Mouse (Mus musculus): ENCODE measurements around the gene Spcs2.
A peak's percentile ranks its signal among the peaks of the same experiment; 100 is the strongest.

Gene Spcs2

DNA sequence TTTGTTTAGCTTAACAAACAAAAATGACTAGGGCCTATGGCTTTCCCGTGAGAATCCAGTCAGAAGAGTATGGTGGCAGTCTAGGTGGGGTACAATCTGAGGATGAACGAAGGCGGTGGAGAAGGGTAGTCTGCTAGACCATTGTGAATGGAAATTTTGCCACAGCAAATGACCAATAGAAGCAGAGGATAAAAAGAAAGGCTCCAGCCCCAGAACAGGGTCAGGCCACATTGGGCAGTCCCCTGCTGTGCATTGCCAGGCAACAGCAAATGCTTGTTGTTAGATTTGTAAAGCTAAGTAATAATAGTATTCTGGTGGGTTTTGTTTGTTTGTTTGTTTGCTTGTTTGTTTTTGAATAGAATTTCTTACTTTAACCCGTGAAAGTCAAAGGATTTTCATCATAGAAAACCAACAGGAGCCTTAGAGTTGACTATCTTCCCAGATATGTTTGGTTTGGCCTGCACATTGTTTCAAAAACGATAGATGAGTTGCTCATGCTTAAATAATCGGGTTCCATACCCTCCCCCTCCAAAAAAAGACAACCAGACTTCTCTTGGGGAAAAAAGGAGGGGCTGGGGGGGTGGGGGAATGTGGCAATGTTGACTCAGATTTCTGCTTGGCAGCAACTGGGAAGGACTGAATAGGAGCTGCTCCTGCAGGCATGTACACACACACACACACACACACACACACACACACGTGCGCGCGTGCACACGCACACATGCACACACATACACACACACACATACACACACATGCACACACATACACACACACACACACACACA lies 1.2 kb upstream of the Spcs2 start:
- no peak for DNase-seq (ENCODE audit: low spot score)

DNA sequence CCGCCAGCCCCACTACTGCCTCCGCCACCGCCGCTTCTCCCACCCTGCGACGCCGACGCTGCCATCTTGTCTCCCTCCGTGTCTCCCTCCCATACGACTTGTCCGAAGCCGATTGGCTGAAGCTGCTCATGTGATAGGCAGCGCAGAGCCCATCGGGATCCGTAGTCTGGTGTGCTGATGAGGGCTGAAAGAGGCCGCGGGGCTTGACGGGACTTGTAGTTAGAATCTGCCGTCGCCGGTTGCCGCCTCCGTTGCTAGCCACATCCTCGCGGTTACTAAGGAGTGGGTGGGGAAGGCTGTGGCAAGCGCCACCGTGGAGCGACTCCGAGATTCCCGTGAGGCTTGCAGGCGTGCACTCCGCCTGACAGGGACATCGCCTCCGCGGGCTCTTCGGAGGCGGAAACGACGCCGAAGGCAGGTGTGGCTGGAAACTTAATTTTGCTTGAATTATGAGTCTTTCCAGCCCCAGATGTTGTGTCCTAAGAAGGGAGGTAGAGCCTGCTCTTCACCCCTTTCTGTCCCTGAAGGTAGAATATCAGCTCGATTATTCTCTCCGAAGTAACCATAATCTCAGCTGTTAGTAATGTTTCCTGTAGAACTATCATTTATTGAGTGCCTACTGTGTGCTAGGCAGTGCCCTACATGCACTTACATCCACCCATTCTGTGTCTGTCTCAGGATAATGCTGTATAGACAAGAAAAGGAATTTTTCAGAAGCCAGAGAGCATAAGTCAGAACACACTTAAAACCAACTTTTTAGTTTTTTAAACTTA lies 4.3 kb downstream of the Spcs2 start, which contains the start of gene Xrra1:
Xrra1 (plus strand) TSS at position 304 of the 773 bp plus-strand sequence.
- DNase-seq (ENCODE audit: low spot score) = peak; percentile 92

DNA sequence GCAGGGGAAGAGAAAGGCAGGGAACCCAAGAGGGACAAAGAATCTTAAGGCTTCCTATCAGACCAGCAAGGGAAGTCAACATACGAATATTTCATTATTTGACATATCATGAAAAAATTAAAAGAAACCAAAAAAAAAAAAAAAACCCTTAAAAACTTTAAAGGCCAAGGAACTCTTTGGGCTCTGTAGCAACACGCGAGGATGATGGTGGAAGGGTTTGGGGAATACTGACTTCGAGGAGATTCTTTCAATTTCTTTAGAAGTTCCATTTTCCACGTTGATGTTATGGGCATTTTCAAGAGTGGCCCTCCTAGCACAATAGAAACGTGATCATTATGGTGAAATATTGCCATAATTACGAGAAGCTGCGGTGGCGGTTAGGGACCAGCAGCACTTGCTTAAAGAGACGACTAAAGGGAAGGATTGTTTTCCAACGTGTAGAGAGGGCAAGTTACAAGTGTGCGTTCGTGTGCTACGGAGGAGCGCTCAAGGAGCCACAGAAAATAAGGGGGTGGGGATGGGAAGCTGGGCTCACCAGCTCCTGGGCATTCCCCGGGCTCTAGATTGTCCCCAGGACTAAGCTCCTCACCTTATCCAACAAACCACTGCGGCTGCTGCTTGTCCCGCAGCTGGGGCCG lies 5.0 kb downstream of the Spcs2 start:
- DNase-seq (ENCODE audit: low spot score) = no peak

DNA sequence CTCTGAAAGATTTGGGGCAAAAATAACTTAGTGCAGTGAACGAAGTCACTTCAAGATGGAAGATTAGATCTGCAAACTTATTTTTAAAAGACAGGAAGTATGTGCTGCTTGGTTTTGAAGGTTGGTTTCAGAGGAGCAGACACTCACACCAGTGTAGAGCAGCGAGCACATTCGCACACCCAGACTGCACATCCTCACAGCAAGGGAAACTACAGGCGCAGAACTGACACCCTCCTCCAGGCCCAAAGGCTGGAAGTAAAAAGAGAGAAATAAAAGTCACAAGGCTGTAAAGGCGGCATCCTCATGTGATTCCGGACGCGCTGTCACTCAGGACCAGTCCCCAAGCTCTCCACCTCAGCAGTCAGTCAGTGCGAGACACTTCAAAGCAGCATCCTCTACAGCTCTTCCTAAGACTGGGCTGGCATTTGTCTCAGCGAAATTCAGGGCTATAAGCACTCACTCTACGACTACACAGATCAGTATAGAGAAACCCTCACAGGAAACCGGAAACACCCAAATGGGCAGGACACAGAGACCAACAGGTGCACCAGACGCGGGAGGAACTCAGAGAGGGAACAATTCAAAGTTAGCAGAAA lies 6.9 kb downstream of the Spcs2 start:
- no peak for DNase-seq (ENCODE audit: low spot score)

DNA sequence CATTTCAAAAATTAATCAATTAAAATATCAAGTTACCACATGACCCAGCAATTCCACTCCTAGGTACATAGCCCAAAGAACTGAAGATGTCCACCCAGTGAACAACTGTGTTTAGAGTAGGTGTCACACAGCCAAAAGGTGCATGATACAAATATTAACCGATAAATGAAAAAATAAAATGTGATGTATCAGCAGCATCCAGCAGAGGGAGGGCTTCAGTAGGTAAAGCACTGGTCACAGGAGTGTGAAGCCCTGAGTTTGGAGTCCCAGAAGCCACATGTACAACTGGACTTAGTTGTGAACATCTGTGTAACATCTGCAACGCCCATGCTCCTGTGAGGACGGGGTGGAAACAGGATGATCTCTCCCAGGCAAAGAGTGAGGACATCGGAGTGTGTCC lies 9.0 kb downstream of the Spcs2 start:
- DNase-seq (ENCODE audit: low spot score) = no peak

DNA sequence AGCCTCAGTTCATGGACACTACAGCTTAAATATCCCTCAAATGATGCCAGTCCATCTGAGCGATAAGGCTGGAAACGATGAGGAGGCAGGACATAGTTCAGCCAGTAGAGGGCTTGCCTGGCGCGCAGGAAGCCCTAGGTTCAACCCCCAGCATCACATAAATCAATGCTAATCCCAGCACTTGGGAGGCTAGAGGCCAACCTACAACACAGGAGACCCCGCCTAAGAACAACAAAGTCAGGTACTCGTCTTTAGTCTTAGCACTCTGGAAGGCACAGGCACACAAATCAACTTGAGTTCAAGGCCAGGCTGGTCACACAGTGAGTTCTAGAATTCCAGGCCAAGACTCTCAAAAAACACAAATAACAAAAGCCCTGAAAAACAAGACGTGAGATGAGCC lies 9.9 kb downstream of the Spcs2 start:
- DNase-seq (ENCODE audit: low spot score) = no peak

DNA sequence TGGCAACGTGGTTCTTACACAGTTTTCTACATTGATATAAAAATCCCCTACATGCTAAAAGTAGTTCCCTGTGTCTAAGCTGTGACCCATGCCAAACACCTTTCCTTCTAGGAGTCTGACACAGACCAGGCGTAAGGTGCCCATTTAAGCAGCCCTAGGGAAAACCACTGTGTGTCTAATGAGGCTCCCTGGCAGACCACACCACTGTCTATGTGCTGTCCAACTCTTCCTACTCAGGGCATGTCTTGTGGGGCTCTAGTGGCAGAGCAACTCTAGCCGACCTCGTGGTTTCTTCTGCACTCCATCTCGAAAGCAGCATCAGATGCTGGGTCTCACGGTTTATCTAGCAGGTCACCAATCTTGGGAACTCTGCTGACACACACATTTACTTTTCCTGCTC lies 11.6 kb downstream of the Spcs2 start:
- no peak for DNase-seq (ENCODE audit: low spot score)

DNA sequence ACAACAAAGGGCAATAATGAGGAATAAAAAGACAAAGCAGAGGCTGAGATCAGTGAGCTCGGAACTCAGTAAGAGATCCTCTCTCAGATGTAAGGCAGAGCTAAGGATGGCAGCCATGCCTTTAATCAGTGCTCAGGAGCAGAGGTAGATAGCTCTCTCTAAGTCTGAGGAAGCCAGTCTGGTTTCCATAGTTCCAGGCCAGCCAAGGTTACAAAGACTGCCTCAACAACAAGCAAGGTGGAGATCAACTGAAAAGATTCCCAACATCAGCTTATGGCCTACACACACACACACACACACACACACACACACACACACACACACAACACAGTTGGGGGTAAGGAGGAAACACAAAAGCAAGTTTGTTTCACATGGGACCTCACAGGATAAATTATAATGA lies 12.1 kb downstream of the Spcs2 start:
- no peak for DNase-seq (ENCODE audit: low spot score)

DNA sequence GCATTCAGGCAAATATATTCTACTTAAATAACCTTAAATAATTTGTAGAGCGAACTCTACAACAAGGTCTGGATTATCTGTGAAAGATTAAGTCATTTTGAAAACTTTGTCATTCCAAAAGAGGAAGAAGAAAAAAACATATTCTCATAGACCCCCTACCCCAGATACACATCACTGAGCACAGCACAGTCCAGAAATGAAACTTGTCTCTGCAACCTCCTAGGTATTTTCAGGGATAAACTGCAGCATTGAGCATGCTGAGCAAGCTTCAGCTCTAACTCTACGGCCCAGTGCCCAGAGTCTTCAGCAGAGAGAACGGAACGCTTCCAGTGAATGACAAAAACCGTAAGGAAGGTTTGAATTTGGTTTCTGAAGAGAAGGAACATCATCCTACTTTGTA lies 12.7 kb downstream of the Spcs2 start:
- DNase-seq (ENCODE audit: low spot score) = no peak

DNA sequence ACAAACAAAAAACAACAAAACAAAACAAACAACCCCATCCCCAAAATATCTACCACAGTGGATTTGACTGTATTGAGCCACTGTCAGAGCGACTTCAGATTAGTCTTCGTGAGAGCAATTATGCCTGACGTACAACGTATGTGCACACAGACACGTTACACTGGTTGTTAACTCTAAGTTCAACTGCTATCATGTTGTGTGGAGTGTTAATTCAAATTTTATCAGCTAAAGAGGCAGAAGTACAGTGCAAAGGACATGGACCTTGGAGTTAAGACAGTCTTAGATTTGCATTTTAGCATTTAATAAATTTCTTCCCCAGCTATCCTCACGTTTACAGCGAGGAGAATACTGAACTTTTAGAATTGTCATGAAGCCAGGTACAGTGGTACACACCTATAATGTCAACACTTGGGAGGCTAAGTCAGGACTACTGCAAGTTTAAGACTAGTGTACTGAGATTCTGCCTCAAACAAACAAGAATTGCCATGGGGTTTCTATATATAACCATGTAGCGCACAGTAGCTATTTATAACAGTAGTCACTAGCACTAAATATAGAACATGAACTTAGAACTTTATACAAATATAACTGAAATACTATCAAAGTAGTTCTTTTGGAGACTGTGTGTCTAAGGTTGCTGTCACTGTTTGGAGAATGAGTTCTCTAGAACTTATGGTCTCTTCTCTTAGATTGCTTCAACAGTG lies 17.6 kb downstream of the Spcs2 start:
- no peak for DNase-seq (ENCODE audit: low spot score)

DNA sequence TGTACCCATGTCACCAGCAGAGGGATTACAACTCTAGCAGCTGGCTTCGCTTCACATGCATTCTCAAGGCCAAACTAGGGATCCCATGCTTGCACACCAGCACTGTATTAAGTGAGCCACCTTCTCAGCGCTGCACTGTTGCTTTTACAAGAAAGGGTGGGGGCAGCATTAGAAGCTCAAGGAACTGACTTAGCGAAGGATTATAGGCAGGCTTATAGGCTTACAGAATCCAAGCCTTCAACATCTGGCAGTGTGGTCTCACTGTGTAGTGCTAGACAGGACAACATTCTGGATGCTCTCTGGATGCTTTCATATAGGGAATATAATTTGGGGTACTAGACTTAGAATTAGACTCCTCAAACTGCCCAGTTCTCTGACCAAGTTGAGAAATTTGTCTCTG lies 25.0 kb downstream of the Spcs2 start:
- no peak for DNase-seq (ENCODE audit: low spot score)

DNA sequence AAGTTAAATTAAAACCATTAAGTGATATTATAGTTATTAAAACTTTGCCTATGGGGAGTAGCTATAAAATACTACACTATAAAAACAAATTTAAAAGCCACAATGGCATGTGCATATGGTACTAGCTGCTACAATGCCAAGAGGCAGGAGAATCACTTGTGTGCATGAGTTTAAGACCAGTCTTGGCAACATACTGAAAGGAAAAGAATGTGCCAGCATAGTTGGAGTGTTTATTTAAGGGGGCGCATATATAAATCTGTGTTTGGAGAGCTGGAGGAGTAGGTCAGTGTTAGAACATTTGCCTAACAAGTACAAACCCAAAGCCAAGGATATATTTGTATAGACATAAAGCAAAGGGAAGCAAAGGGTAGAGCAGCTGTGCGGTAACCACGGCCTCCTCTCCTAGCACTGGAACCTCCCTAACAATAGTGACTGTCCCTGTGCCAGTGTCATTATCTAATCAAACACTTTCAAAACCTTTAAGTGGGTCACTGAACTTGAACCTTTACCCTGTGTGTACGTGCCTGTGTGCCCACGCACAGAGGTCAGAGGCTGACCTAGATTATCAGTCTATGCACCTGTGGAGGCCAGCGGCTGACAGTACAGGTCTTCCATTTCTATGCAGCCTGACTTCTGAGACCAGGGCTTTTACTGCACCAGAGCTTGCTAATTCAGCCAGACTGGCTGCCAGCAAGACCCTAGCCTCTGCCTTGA lies 25.7 kb downstream of the Spcs2 start:
- DNase-seq (ENCODE audit: low spot score) = no peak

DNA sequence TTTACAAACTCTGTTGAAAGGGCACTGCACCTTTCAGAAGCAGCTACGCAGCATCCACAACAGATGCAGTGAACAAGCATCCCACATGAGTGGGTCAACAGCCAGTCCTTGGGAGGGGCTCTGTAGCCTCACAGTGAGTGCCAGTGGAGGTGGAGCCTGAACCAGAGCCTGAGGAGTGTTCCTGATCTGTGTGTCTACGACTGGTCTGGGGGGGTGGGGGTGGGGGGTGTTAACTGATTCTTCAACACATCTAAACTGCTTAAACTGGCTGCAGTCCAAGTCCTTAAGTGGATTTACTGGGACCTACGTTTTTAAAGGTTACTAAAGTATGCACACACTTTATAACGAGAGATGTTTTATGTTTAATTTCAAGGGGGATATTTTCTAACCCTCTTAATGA lies 26.5 kb downstream of the Spcs2 start:
- DNase-seq (ENCODE audit: low spot score) = no peak

DNA sequence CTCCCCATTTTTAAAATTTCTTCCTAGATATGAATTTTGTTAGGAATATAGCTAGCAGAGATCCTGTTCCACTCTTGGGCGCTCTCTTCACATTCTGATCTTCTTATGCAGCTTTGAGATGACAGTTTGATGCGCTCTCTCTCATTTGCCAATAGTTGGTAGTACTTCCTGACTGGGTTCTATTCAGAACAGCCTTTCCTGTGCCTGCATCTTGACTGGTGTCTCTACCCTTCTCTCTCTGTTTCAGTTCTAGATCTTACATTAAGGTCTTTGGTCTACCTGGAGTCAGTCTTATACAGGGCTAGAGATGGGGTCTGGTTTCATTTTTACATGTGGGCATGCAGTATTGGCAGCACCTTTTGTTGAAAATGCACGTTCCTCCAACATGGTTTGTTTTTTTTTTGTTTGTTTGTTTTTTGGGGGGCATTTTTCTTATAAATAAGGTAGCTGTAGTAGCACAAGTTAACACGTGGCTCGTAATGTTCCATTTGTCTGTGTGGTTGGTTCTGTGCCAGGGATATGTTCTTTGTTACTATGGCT lies 28.9 kb downstream of the Spcs2 start:
- no peak for DNase-seq (ENCODE audit: low spot score)

DNA sequence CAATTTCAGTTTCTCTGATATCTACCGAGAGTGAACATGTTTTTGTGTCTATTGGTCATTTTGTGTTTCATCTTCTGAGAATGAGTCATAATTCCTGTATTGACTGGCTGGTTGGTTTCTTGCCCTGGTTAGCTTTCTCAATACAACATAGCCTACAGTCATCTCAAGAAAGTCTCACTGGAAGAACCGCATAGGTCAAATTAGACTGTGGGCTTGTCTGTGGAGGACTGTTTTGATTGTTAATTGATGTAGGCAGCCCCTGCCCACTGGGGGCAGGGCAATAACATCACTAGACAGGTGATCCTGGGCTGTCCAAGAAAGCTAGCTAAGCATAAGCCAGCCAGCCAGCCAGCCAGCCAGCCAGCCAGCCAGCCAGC lies 29.4 kb downstream of the Spcs2 start:
- no peak for DNase-seq (ENCODE audit: low spot score)

DNA sequence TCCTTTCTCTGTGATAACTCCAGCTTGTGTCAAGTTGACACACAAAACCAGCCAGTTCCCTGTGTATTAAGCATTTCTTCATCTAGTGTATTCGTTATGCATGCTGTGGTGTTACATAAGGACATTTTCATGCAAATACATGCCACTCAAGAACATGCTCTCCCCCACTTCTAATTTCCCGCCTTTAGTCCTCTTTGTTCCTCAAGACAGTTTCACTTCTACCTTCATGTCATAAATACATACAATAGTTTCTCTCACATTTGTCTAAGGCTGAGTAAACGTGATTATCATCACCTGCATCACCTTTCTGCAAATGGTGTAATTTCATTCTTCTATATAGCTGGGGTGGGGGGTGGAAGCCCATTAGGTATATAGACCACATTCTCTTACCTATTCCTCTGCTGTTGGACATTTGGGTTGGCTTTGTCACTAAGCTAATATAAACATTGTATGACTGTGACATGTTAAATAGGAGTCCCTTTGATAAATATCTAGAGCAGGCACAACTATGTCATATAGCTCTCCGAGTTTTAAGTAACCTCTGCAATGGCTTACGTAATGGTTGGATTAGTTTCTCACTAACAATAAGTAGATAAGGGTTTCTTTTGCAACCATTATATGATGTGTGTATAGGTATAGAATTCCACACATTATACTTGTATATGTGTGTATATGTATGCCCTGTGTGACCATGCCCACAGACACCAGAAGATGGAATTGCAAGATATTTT lies 30.0 kb downstream of the Spcs2 start:
- no peak for DNase-seq (ENCODE audit: low spot score)

DNA sequence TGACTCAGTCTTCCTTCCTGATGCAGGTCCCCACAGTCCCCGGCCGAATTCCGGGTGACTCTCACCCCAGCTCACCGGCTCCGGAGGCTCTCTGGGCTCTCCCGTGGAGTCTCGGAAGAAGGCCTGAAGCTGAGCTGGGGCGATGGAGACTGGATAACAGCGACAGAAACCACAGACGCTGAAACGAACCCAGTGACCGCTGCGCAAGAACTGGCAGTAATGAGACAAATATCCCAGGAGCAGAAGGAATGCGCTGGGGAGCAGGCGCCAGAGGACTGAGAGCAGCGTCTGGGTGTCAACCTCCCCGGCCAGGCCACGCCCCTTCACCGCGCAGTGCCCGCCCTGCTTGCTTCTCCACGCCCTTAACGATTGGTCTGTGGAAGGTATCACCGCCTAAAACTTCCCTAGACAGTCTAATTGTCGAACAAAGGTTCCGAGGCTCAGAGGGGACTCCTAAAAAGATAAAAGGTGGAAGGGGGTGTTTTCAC lies 35.1 kb downstream of the Spcs2 start, which contains the start of gene Neu3:
Neu3 (minus strand) TSS at position 335 of the 488 bp plus-strand sequence.
- peak; percentile 89 for DNase-seq (ENCODE audit: low spot score)

DNA sequence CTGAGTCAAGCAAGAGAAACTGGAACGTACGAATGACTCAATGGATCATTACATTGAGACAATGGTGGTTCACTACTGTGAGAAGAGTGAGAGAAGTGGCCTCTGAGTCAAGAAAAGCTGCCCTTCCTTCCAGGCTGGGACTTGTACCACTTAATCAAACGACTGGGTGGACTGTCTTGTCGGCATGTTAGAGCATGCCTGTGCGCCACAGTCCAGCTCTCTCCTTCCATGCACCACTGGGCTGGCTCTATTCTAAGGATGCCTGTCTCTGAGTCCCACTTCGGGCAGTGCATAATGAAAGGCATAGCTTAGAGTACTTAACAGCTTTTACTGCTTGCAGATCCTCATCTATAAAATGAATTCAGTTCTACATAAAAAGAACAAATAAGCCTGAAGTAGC lies 37.2 kb downstream of the Spcs2 start:
- DNase-seq (ENCODE audit: low spot score) = no peak

DNA sequence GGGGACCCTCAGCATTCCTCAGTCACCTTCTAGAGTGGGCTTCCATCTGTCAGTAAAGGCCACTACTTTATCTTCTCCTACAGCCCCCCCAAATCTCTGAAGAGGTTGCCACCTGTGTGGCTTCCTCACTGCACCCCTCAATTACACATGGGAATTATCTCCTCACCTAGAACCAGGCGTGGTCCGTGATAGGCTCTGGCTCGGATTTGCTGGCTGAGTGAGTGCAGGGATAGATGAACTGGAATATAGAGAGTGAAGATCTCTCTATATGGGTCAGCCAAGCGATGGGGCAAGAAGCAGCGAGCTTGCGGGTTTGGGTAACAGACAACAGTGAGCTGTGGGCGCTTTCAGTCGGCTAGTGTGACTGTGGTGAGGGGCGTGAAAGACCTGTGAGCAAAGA lies 37.8 kb downstream of the Spcs2 start:
- no peak for DNase-seq (ENCODE audit: low spot score)

Data from spleen, adult 12 weeks (tissue).